Mouse (Mus musculus): ENCODE measurements around the gene Cd3e. TPM values are rescaled to one million over a fixed set of nuclear protein-coding genes. Genes with fewer than 3 reads are reported as not detected.
A peak's percentile ranks its signal among the peaks of the same experiment; 100 is the strongest.

Gene Cd3e
- polyA plus RNA-seq, 1 experiment from 2014 or later, result not detected

DNA sequence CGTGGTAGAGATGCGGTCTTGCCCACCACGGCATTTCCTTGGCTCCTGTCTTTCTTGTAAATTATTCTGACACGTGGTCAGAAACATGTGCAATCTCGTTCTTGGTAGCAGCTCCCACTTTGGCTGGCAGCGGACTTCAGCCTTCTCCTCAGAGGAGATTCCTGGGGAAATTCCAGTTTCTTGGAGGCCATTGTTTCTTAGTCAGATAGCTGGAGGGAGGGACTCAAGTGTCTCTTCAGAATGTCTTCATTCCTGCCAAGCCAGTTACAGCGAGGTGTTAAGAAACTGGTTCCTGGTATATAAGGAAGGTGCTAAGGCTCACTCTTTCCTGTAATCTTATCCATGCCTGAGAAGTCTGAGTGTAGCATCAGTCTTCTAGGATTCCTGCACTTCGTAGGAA is 17.9 kb upstream of the Cd3e start:
- Histone ChIP-seq H3K9me3 (ENCODE audit: low read length) (no peaks in the 10 kb centered on the region), H3K9ac (replicated peaks) (no peak overlapping the region), H3K4me3 (ENCODE audit: low read depth, low read length) (no peak overlapping the region), H3K27ac (ENCODE audit: low read depth) (no peak overlapping the region), H3K4me2 (ENCODE audit: low read depth, low read length) (no peak overlapping the region), H3K4me1 (ENCODE audit: insufficient read depth) (0 out of 2 replicates have a peak, but pooled peaks cover 5% of the 10 kb centered on the region), H3K36me3 (replicated peaks; ENCODE audit: insufficient read depth, low read length) (no peaks in the 10 kb centered on the region), H3K27me3 (ENCODE audit: insufficient read depth, low read length) (0 out of 2 replicates have a peak, but pooled peaks cover 4% of the 10 kb centered on the region)
- DNase-seq (no peak), ATAC-seq (no peak)
- TF ChIP-seq CTCF (IDR thresholded peaks at IDR 0.05; ENCODE audit: low read depth), result no peak
- no peak for TF ChIP-seq EP300 (IDR thresholded peaks at IDR 0.05; ENCODE audit: low read depth)
- WGBS (ENCODE audit: insufficient replicate concordance), result 46% methylated on average over 8 of the region's 8 CpGs

DNA sequence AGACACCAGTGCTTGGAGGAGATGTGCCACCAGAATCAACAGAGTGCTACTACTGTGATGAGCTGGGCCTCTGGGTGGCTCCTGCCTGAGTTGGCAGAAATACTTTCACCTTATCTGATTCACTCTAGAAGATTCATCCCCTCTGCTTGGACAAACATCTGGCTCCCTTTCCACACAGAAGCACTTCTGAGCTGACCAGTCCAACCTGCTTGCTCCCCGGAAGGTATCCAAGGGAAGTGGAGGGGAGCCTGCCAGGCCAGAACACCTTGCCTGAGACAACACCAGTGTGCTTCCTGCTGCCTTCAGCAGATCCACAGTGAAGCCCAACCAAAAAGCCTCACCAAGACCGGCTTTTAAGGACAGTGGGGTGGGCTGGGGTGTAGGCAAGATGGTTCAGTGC is 14.8 kb upstream of the Cd3e start:
- TF ChIP-seq EP300 (IDR thresholded peaks at IDR 0.05; ENCODE audit: low read depth) (no peak), CTCF (IDR thresholded peaks at IDR 0.05; ENCODE audit: low read depth) (no peak)
- 72% methylated on average over 2 of the region's 2 CpGs for WGBS (ENCODE audit: insufficient replicate concordance)
- no peak for ATAC-seq

DNA sequence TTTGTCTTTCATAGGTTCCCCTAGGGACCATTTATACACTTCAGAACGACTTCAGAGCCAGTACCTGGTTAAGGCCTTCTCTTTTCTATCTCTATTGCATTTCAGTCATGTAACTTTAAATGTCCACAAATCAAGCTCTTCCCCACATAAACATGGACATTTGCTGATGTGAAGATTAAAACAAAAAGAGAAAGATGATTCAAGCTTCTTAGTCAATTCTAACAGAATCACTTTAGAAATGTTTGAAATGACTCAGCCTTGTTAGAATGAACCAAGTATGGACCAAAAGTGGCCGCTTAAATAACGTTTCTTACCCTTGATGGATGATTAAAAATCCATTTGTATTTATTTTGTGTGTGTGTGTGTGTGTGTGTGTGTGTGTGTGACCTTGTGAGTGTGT is 14.2 kb upstream of the Cd3e start:
- Histone ChIP-seq H3K9me3 (ENCODE audit: low read length) (no peaks in the 10 kb centered on the region), H3K27ac (ENCODE audit: low read depth) (no peak overlapping the region), H3K36me3 (replicated peaks; ENCODE audit: insufficient read depth, low read length) (no peaks in the 10 kb centered on the region), H3K4me2 (ENCODE audit: low read depth, low read length) (no peak overlapping the region), H3K4me3 (ENCODE audit: low read depth, low read length) (no peak overlapping the region), H3K4me1 (ENCODE audit: insufficient read depth) (no peaks in the 10 kb centered on the region), H3K9ac (replicated peaks) (no peak overlapping the region), H3K27me3 (ENCODE audit: insufficient read depth, low read length) (0 out of 2 replicates have a peak, but pooled peaks cover 3% of the 10 kb centered on the region)
- WGBS (ENCODE audit: insufficient replicate concordance), result 56% methylated on average over 3 of the region's 3 CpGs
- TF ChIP-seq CTCF (IDR thresholded peaks at IDR 0.05; ENCODE audit: low read depth) (no peak), EP300 (IDR thresholded peaks at IDR 0.05; ENCODE audit: low read depth) (no peak)
- DNase-seq (no peak), ATAC-seq (no peak)

More for the DNA sequence above, 14.8 kb upstream of the Cd3e start:
- Histone ChIP-seq H3K9ac (replicated peaks) (no peak overlapping the region), H3K4me3 (ENCODE audit: low read depth, low read length) (no peak overlapping the region), H3K4me1 (ENCODE audit: insufficient read depth) (0 out of 2 replicates have a peak, but pooled peaks cover 5% of the 10 kb centered on the region), H3K27ac (ENCODE audit: low read depth) (no peak overlapping the region), H3K4me2 (ENCODE audit: low read depth, low read length) (no peak overlapping the region), H3K9me3 (ENCODE audit: low read length) (no peaks in the 10 kb centered on the region), H3K36me3 (replicated peaks; ENCODE audit: insufficient read depth, low read length) (no peaks in the 10 kb centered on the region), H3K27me3 (ENCODE audit: insufficient read depth, low read length) (0 out of 2 replicates have a peak, but pooled peaks cover 4% of the 10 kb centered on the region)
- no peak for DNase-seq

DNA sequence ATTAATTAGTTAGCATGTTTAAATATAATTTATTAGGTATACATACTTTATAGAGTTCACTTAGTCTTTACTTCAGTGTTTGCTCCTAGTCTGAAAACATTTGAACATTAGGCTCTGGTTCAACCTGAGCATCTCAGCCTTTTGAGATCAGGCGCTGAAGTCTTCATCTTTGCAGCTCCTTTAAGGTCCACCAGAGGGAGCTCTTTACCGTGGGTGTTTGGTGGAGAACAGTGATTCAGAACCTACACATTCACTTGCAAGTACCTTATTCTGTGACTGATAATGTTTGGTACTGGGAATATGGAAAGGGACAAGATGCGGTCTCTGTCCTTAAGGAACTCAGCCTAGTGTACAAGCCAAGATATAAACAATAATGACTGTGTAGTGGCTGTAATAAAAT is 13.4 kb upstream of the Cd3e start:
- Histone ChIP-seq H3K27me3 (ENCODE audit: insufficient read depth, low read length) (no peaks in the 10 kb centered on the region), H3K4me1 (ENCODE audit: insufficient read depth) (no peaks in the 10 kb centered on the region), H3K4me2 (ENCODE audit: low read depth, low read length) (no peak overlapping the region), H3K36me3 (replicated peaks; ENCODE audit: insufficient read depth, low read length) (no peaks in the 10 kb centered on the region), H3K9ac (replicated peaks) (no peak overlapping the region), H3K4me3 (ENCODE audit: low read depth, low read length) (no peak overlapping the region), H3K9me3 (ENCODE audit: low read length) (no peaks in the 10 kb centered on the region), H3K27ac (ENCODE audit: low read depth) (no peak overlapping the region)
- TF ChIP-seq CTCF (IDR thresholded peaks at IDR 0.05; ENCODE audit: low read depth) (peak; percentile 92), EP300 (IDR thresholded peaks at IDR 0.05; ENCODE audit: low read depth) (no peak)
- DNase-seq (peak; percentile 63), ATAC-seq (no peak)
- 14% methylated on average over 3 of the region's 3 CpGs for whole genome bisulfite sequencing (ENCODE audit: insufficient replicate concordance)

DNA sequence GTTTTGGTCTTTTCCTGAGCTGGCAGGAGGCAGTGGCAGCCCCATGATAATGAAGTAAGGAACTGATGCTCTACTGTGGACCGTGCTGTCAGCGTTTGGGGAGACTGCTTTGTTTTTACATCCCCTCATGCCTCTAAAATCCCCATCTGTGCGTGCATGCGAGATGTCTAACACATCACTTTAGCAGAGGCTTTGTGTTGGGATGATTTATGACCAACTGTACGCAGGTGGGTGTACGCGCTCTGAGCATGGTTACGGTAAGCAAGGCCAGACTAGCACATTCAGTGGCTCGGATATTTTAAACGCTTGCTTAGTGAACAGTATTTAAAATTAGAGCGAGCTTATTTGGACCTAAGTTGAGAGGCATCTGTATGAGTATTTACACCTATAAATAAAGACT is 8.6 kb upstream of the Cd3e start:
- TF ChIP-seq EP300 (IDR thresholded peaks at IDR 0.05; ENCODE audit: low read depth), result no peak
- Histone ChIP-seq H3K4me2 (ENCODE audit: low read depth, low read length) (no peak overlapping the region), H3K27ac (ENCODE audit: low read depth) (no peak overlapping the region), H3K9me3 (ENCODE audit: low read length) (no peaks in the 10 kb centered on the region), H3K36me3 (replicated peaks; ENCODE audit: insufficient read depth, low read length) (no peaks in the 10 kb centered on the region), H3K4me1 (ENCODE audit: insufficient read depth) (no peaks in the 10 kb centered on the region), H3K27me3 (ENCODE audit: insufficient read depth, low read length) (no peaks in the 10 kb centered on the region), H3K9ac (replicated peaks) (no peak overlapping the region), H3K4me3 (ENCODE audit: low read depth, low read length) (no peak overlapping the region)
- ATAC-seq (no peak), DNase-seq (no peak)
- 70% methylated on average over 11 of the region's 11 CpGs for WGBS (ENCODE audit: insufficient replicate concordance)

DNA sequence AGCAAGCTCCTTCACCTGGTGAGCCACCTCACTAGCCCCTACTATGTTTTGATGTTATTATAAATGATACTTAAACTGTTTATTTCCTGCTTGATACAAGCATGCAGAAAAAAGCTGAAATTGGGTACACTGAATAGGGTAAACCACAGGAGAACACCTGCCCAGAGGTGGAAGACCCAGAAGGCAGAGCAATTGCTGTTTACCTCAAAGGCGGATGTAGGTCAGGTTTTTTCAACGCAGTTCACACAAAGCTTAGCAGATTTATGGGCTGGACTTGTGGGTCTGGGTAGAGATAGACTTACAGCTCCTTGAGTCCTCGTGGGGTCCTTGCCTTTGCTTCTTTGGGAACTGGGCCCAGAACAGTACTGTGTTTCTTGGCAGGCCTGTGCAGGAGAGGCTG is 6.4 kb upstream of the Cd3e start:
- Histone ChIP-seq H3K27ac (ENCODE audit: low read depth) (no peak overlapping the region), H3K4me1 (ENCODE audit: insufficient read depth) (no peaks in the 10 kb centered on the region), H3K27me3 (ENCODE audit: insufficient read depth, low read length) (no peaks in the 10 kb centered on the region), H3K4me2 (ENCODE audit: low read depth, low read length) (no peak overlapping the region), H3K4me3 (ENCODE audit: low read depth, low read length) (no peak overlapping the region), H3K9me3 (ENCODE audit: low read length) (no peaks in the 10 kb centered on the region), H3K36me3 (replicated peaks; ENCODE audit: insufficient read depth, low read length) (no peaks in the 10 kb centered on the region), H3K9ac (replicated peaks) (no peak overlapping the region)
- no peak for ATAC-seq
- TF ChIP-seq CTCF (IDR thresholded peaks at IDR 0.05; ENCODE audit: low read depth), result no peak
- no peak for TF ChIP-seq EP300 (IDR thresholded peaks at IDR 0.05; ENCODE audit: low read depth)
- no peak for DNase-seq
- 63% methylated on average over 3 of the region's 3 CpGs for WGBS (ENCODE audit: insufficient replicate concordance)

DNA sequence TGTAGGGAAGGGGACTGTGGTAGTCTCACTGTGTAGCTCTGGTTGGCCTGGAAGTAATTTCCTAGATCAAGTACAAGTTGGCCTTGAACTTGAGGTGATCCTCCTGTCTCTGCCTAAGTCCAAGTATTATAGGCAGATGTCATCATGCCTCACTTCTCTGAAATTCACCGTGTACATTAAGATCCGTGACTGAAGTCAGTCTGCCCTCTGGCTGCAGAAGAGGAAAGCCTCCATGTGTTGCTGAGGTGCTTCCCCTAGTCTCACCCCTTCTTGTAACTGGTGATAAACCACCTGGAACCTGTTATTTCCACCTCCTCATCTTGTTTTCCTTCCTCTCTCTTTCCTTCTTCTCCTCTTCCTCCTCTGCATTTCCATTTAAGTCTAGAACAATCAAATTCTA is 5.5 kb upstream of the Cd3e start:
- H3K27ac ChIP-seq (ENCODE audit: low read depth), result no peak overlapping the region

More for the DNA sequence above, 5.5 kb upstream of the Cd3e start:
- Histone ChIP-seq H3K9ac (replicated peaks) (no peak overlapping the region), H3K36me3 (replicated peaks; ENCODE audit: insufficient read depth, low read length) (no peaks in the 10 kb centered on the region), H3K27me3 (ENCODE audit: insufficient read depth, low read length) (no peaks in the 10 kb centered on the region), H3K9me3 (ENCODE audit: low read length) (no peaks in the 10 kb centered on the region), H3K4me3 (ENCODE audit: low read depth, low read length) (no peak overlapping the region), H3K4me1 (ENCODE audit: insufficient read depth) (no peaks in the 10 kb centered on the region), H3K4me2 (ENCODE audit: low read depth, low read length) (no peak overlapping the region)
- DNase-seq (no peak), ATAC-seq (no peak)
- 29% methylated on average over 2 of the region's 2 CpGs for WGBS (ENCODE audit: insufficient replicate concordance)
- TF ChIP-seq CTCF (IDR thresholded peaks at IDR 0.05; ENCODE audit: low read depth) (peak; percentile 49), EP300 (IDR thresholded peaks at IDR 0.05; ENCODE audit: low read depth) (no peak)
